Mouse (Mus musculus) spleen, adult 2 months (tissue): ENCODE results near the gene Kmt2e. TPM values are rescaled to one million over a fixed set of nuclear protein-coding genes. Genes with fewer than 3 reads are reported as not detected.
A peak's percentile ranks its signal among the peaks of the same experiment; 100 is the strongest.

Source experiments
- DNase-seq, 2 experiments: peaks; one replicate each; pipeline versions ENCODE4 v3.0.0 to v3.0.0-alpha.2; 2012 to 2021; ENCODE audit warnings: low spot score in 2 of 2, low read depth in 1 of 2
- H3K27ac ChIP-seq: fragments of 200-500 bp; 2 replicates; pipeline ENCODE4 v1.5.1; 2012; ENCODE audit warnings: low read length, inconsistent platforms; ENCODE audit not compliant: insufficient read depth
- H3K27me3 ChIP-seq: fragments of 200-500 bp; 2 replicates; pipeline ENCODE4 v1.6.1; 2012; ENCODE audit warnings: mild to moderate bottlenecking, moderate library complexity, low read length, inconsistent platforms; ENCODE audit not compliant: control insufficient read depth, insufficient read depth
- H3K36me3 ChIP-seq: fragments of 200-500 bp; 2 replicates; pipeline ENCODE4 v1.6.1; 2012; ENCODE audit warnings: mild to moderate bottlenecking, low read length, inconsistent platforms; ENCODE audit not compliant: control insufficient read depth, insufficient read depth
- H3K4me1 ChIP-seq: fragments of 200-500 bp; 2 replicates; pipeline ENCODE4 v1.6.1; 2011; ENCODE audit warnings: inconsistent platforms; ENCODE audit not compliant: control insufficient read depth, insufficient read depth, insufficient read length
- H3K4me3 ChIP-seq: fragments of 200-500 bp; 2 replicates; pipeline ENCODE4 v1.5.1; 2011; ENCODE audit warnings: mild to moderate bottlenecking, inconsistent platforms; ENCODE audit not compliant: insufficient read depth, insufficient read length; ENCODE audit errors: extremely low read depth
- CTCF ChIP-seq: fragments of 200-500 bp; IDR thresholded peaks from 2 replicates; pipeline ENCODE4 v1.5.1; 2011; ENCODE audit warnings: mild to moderate bottlenecking, inconsistent platforms; ENCODE audit not compliant: insufficient read depth, insufficient read length, insufficient replicate concordance; ENCODE audit errors: extremely low read depth
- POLR2A ChIP-seq: fragments of 200-500 bp; IDR thresholded peaks from 2 replicates; pipeline ENCODE4 v1.6.1; 2011; ENCODE audit warnings: low read depth, low read length, inconsistent platforms
- WGBS: fragments of 180-500 bp; shearing (Covaris S2); methylation state at CpG from one replicate; pipeline ENCODE4 v1.1.7; 2018; 5-methylcytosine and 5-hydroxymethylcytosine counted together
- polyA plus RNA-seq: library from polyadenylated mRNA; depleted of rRNA; stranded (reverse); fragments of >200 nt; gene quantifications from 2 replicates; pipeline ENCODE4 v1.2.3, GENCODE M21; 2012; rRNA removed

Gene Kmt2e
- polyA plus RNA-seq, result 23.3 and 25.3 TPM in 2 replicates

- Histone ChIP-seq H3K4me1 (peaks cover 2% of the 10 kb centered on the region; the same call in 1 of the 2 replicates), H3K4me3 (peak within 1 kb of the TSS; percentile 93), H3K27me3 (no peaks in the 10 kb centered on the region), H3K36me3 (no peaks in the 10 kb centered on the region), H3K27ac (peak within 1 kb of the TSS; percentile 98)
- peak; percentile 80 for TF ChIP-seq POLR2A
- peak; percentile 11; the same call in 1 of the 2 replicates for TF ChIP-seq CTCF
- peak; percentile 84 to 87 for DNase-seq
- WGBS, result under 1% methylated on average over 68 of the region's 85 CpGs
Measured at GRCm38 (mm10) chr5:23433720-23434597, at the start of gene Kmt2e. TSS of gene Kmt2e (plus strand) at chr5:23434441.

DNA sequence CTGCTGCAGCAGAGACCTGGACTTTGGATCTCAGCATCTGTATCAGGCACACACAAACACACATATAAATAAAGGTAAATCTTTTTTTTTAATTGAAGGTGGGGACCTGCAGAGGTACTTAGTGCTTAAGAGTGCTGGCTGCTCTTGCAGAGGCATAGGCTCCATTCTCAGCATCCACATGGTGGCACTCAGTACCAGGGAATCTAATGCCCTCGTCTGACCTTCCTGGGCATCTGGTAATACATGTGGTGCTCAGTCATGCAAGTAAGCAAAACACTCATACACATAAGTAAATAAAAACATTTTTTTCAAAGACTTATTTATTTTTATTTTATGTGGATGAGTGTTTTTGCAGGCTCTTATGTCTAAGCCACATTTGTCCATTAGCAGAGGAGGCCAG, 49.1 kb upstream of the Kmt2e start:
- Histone ChIP-seq H3K4me3 (no peak overlapping the region), H3K4me1 (peaks cover 10% of the 10 kb centered on the region; the same call in 1 of the 2 replicates), H3K27ac (no peak overlapping the region), H3K27me3 (no peaks in the 10 kb centered on the region), H3K36me3 (no peaks in the 10 kb centered on the region)
- TF ChIP-seq POLR2A, result no peak
- TF ChIP-seq CTCF, result peak; percentile 30; the same call in 1 of the 2 replicates
- 34% methylated on average over 1 of the region's 1 CpGs for WGBS
- peak; percentile 40 to 47 for DNase-seq

GRCm38 (mm10) chr5:23385763-23386217, 48.5 kb upstream of the Kmt2e start:
- Histone ChIP-seq H3K27ac (peak overlapping the region; percentile 92), H3K27me3 (no peaks in the 10 kb centered on the region), H3K36me3 (no peaks in the 10 kb centered on the region), H3K4me3 (0 out of 2 replicates have a peak overlapping the region, but pooled peaks have one; percentile 19), H3K4me1 (peaks cover 10% of the 10 kb centered on the region; the same call in 1 of the 2 replicates)
- TF ChIP-seq CTCF, result no peak
- DNase-seq, result no peak
- WGBS, result 53% methylated on average over 5 of the region's 5 CpGs

GRCm38 (mm10) chr5:23386562-23387312, 47.5 kb upstream of the Kmt2e start:
- H3K27ac ChIP-seq, result peak overlapping the region; percentile 100
- no peaks in the 10 kb centered on the region for H3K27me3 ChIP-seq
- TF ChIP-seq CTCF, result no peak
- TF ChIP-seq POLR2A, result no peak
- H3K4me3 ChIP-seq, result peak overlapping the region; percentile 59
- DNase-seq, result peak; percentile 93 to 100
- under 1% methylated on average over 22 of the region's 22 CpGs for WGBS
- H3K36me3 ChIP-seq, result no peaks in the 10 kb centered on the region
- peaks cover 10% of the 10 kb centered on the region; the same call in 1 of the 2 replicates for H3K4me1 ChIP-seq

GRCm38 (mm10) chr5:23387313-23387666, 47.0 kb upstream of the Kmt2e start:
- 20% methylated on average over 2 of the region's 2 CpGs for WGBS
- no peak for DNase-seq
- no peaks in the 10 kb centered on the region for H3K36me3 ChIP-seq
- no peak for TF ChIP-seq CTCF
- TF ChIP-seq POLR2A, result no peak
- H3K27me3 ChIP-seq, result no peaks in the 10 kb centered on the region
- H3K4me3 ChIP-seq, result no peak overlapping the region
- H3K4me1 ChIP-seq, result peaks cover 10% of the 10 kb centered on the region; the same call in 1 of the 2 replicates
- peak overlapping the region; percentile 100 for H3K27ac ChIP-seq

GRCm38 (mm10) chr5:23388091-23388490, 46.1 kb upstream of the Kmt2e start:
- Histone ChIP-seq H3K27me3 (no peaks in the 10 kb centered on the region), H3K4me1 (peaks cover 10% of the 10 kb centered on the region; the same call in 1 of the 2 replicates), H3K27ac (no peak overlapping the region), H3K36me3 (no peaks in the 10 kb centered on the region), H3K4me3 (no peak overlapping the region)
- TF ChIP-seq POLR2A (no peak), CTCF (no peak)
- DNase-seq, result no peak
- 65% methylated on average over 3 of the region's 3 CpGs for WGBS
